Mouse (Mus musculus): ENCODE data around the gene Isoc2b. TPM values are rescaled to one million over a fixed set of nuclear protein-coding genes. Genes with fewer than 3 reads are reported as not detected.

Isoc2b gene
- polyA plus RNA-seq, 1 experiment from 2014 or later, result 11.0 TPM

GRCm38 (mm10) chr7:4842634-4843131 lies 27.4 kb downstream of the Isoc2b start:
- 3% methylated on average over 16 of the region's 16 CpGs for WGBS
- no peak for DNase-seq (ENCODE audit: low spot score)
- H3K4me3 ChIP-seq (replicated peaks; ENCODE audit: low read depth, low read length), result no peak overlapping the region
- no peak overlapping the region for H3K27ac ChIP-seq
- peak overlapping the region; percentile 30 for H3K4me2 ChIP-seq (ENCODE audit: low read length)
- no peaks in the 10 kb centered on the region for H3K9me3 ChIP-seq (replicated peaks; ENCODE audit: low read length)
- H3K36me3 ChIP-seq (ENCODE audit: insufficient read depth, low read length), result no peaks in the 10 kb centered on the region
- ATAC-seq (replicated peaks; ENCODE audit: low FRiP score, low read depth), result no peak
- no peak for TF ChIP-seq CTCF (IDR thresholded peaks at IDR 0.05; ENCODE audit: low read depth)
- H3K4me1 ChIP-seq (replicated peaks; ENCODE audit: insufficient read depth, low read length), result peaks cover 21% of the 10 kb centered on the region
- peaks cover 26% of the 10 kb centered on the region for H3K27me3 ChIP-seq (ENCODE audit: insufficient read depth, low read length)
- H3K9ac ChIP-seq (ENCODE audit: low read depth, low read length), result no peak overlapping the region

GRCm38 (mm10) chr7:4842077-4842476 lies 28.0 kb downstream of the Isoc2b start:
- Histone ChIP-seq H3K36me3 (ENCODE audit: insufficient read depth, low read length) (no peaks in the 10 kb centered on the region), H3K4me3 (replicated peaks; ENCODE audit: low read depth, low read length) (no peak overlapping the region), H3K9me3 (replicated peaks; ENCODE audit: low read length) (no peaks in the 10 kb centered on the region), H3K27ac (no peak overlapping the region), H3K4me1 (replicated peaks; ENCODE audit: insufficient read depth, low read length) (peaks cover 21% of the 10 kb centered on the region), H3K27me3 (ENCODE audit: insufficient read depth, low read length) (peaks cover 26% of the 10 kb centered on the region), H3K4me2 (ENCODE audit: low read length) (no peak overlapping the region), H3K9ac (ENCODE audit: low read depth, low read length) (no peak overlapping the region)
- DNase-seq (ENCODE audit: low spot score), result no peak
- no peak for ATAC-seq (replicated peaks; ENCODE audit: low FRiP score, low read depth)
- TF ChIP-seq CTCF (IDR thresholded peaks at IDR 0.05; ENCODE audit: low read depth), result no peak
- 57% methylated on average over 5 of the region's 5 CpGs for WGBS

- Histone ChIP-seq H3K4me3 (replicated peaks; ENCODE audit: low read depth, low read length) (no peak overlapping the region), H3K4me1 (replicated peaks; ENCODE audit: insufficient read depth, low read length) (peaks cover 6% of the 10 kb centered on the region; the same call in 1 of the 2 replicates), H3K9ac (ENCODE audit: low read depth, low read length) (no peak overlapping the region), H3K36me3 (ENCODE audit: insufficient read depth, low read length) (no peaks in the 10 kb centered on the region), H3K4me2 (ENCODE audit: low read length) (no peak overlapping the region), H3K9me3 (replicated peaks; ENCODE audit: low read length) (no peaks in the 10 kb centered on the region), H3K27ac (no peak overlapping the region), H3K27me3 (ENCODE audit: insufficient read depth, low read length) (peaks cover 27% of the 10 kb centered on the region)
- DNase-seq (ENCODE audit: low spot score) (no peak), ATAC-seq (replicated peaks; ENCODE audit: low FRiP score, low read depth) (no peak)
- no peak for TF ChIP-seq CTCF (IDR thresholded peaks at IDR 0.05; ENCODE audit: low read depth)
- 7% methylated on average over 1 of the region's 1 CpGs for WGBS
Measured at GRCm38 (mm10) chr7:4837639-4838038, 32.4 kb downstream of the Isoc2b start.

GRCm38 (mm10) chr7:4836351-4836792 lies 33.7 kb downstream of the Isoc2b start:
- Histone ChIP-seq H3K4me3 (replicated peaks; ENCODE audit: low read depth, low read length) (peak overlapping the region; percentile 39), H3K4me2 (ENCODE audit: low read length) (peak overlapping the region; percentile 85), H3K9me3 (replicated peaks; ENCODE audit: low read length) (no peaks in the 10 kb centered on the region), H3K27me3 (ENCODE audit: insufficient read depth, low read length) (peaks cover 20% of the 10 kb centered on the region; the same call in 1 of the 2 replicates), H3K4me1 (replicated peaks; ENCODE audit: insufficient read depth, low read length) (peaks cover 3% of the 10 kb centered on the region; the same call in 1 of the 2 replicates), H3K9ac (ENCODE audit: low read depth, low read length) (peak overlapping the region; percentile 54; the same call in 1 of the 2 replicates), H3K36me3 (ENCODE audit: insufficient read depth, low read length) (no peaks in the 10 kb centered on the region), H3K27ac (0 out of 2 replicates have a peak overlapping the region, but pooled peaks have one; percentile 47)
- TF ChIP-seq CTCF (IDR thresholded peaks at IDR 0.05; ENCODE audit: low read depth), result peak; percentile 58
- DNase-seq (ENCODE audit: low spot score) (peak; percentile 78), ATAC-seq (replicated peaks; ENCODE audit: low FRiP score, low read depth) (peak; percentile 93)
- WGBS, result under 1% methylated on average over 50 of the region's 51 CpGs

- no peaks in the 10 kb centered on the region for H3K9me3 ChIP-seq (replicated peaks; ENCODE audit: low read length)
- ATAC-seq (replicated peaks; ENCODE audit: low FRiP score, low read depth) (peak; percentile 51), DNase-seq (ENCODE audit: low spot score) (no peak)
- no peaks in the 10 kb centered on the region for H3K36me3 ChIP-seq (ENCODE audit: insufficient read depth, low read length)
- H3K27ac ChIP-seq, result 0 out of 2 replicates have a peak overlapping the region, but pooled peaks have one; percentile 25
- peaks cover 20% of the 10 kb centered on the region; the same call in 1 of the 2 replicates for H3K27me3 ChIP-seq (ENCODE audit: insufficient read depth, low read length)
- H3K9ac ChIP-seq (ENCODE audit: low read depth, low read length), result peak overlapping the region; percentile 54; the same call in 1 of the 2 replicates
- peak overlapping the region; percentile 85 for H3K4me2 ChIP-seq (ENCODE audit: low read length)
- H3K4me3 ChIP-seq (replicated peaks; ENCODE audit: low read depth, low read length), result peak overlapping the region; percentile 39
- H3K4me1 ChIP-seq (replicated peaks; ENCODE audit: insufficient read depth, low read length), result peaks cover 3% of the 10 kb centered on the region; the same call in 1 of the 2 replicates
- TF ChIP-seq CTCF (IDR thresholded peaks at IDR 0.05; ENCODE audit: low read depth), result no peak
- WGBS, result 3% methylated on average over 34 of the region's 34 CpGs
Measured at GRCm38 (mm10) chr7:4835631-4836327, 34.3 kb downstream of the Isoc2b start.

- Histone ChIP-seq H3K4me1 (replicated peaks; ENCODE audit: insufficient read depth, low read length) (no peaks in the 10 kb centered on the region), H3K4me2 (ENCODE audit: low read length) (no peak overlapping the region), H3K9me3 (replicated peaks; ENCODE audit: low read length) (no peaks in the 10 kb centered on the region), H3K27ac (no peak overlapping the region), H3K36me3 (ENCODE audit: insufficient read depth, low read length) (no peaks in the 10 kb centered on the region), H3K27me3 (ENCODE audit: insufficient read depth, low read length) (peaks cover 9% of the 10 kb centered on the region; the same call in 1 of the 2 replicates), H3K4me3 (replicated peaks; ENCODE audit: low read depth, low read length) (no peak overlapping the region), H3K9ac (ENCODE audit: low read depth, low read length) (no peak overlapping the region)
- no peak for TF ChIP-seq CTCF (IDR thresholded peaks at IDR 0.05; ENCODE audit: low read depth)
- ATAC-seq (replicated peaks; ENCODE audit: low FRiP score, low read depth) (no peak), DNase-seq (ENCODE audit: low spot score) (no peak)
- WGBS, result 6% methylated on average over 12 of the region's 12 CpGs
Measured at GRCm38 (mm10) chr7:4830476-4830875, 39.6 kb downstream of the Isoc2b start.
